Mouse (Mus musculus) E14TG2a.4 (cell line): ENCODE data around the gene Ids.

Experiments
- H3K27me3 ChIP-seq: 2 replicates; pipeline ENCODE4 v1.6.1; 2014; ENCODE audit warnings: low read length, control low read depth; ENCODE audit not compliant: insufficient read depth
- H3K36me3 ChIP-seq: 2 replicates; pipeline ENCODE4 v1.6.1; 2014; ENCODE audit warnings: low read length, control low read depth; ENCODE audit not compliant: insufficient read depth
- H3K4me1 ChIP-seq: replicated peaks from 2 replicates; pipeline ENCODE4 v1.6.1; 2014; ENCODE audit warnings: low read depth, low read length, control low read depth
- H3K4me3 ChIP-seq: replicated peaks from 2 replicates; pipeline ENCODE4 v1.5.1; 2014; ENCODE audit warnings: mild to moderate bottlenecking, low read length
- H3K9me3 ChIP-seq: 2 replicates; pipeline ENCODE4 v1.6.1; 2014; ENCODE audit warnings: low read length, control low read depth
- CTCF ChIP-seq: conservative IDR thresholded peaks from 2 replicates; pipeline ENCODE4 v1.5.1; 2014; ENCODE audit warnings: low read length
- NANOG ChIP-seq: IDR thresholded peaks from 2 replicates; pipeline ENCODE4 v1.6.1; 2014; ENCODE audit warnings: borderline replicate concordance, low read length, mixed read lengths
- POU5F1 ChIP-seq: IDR thresholded peaks from 2 replicates; pipeline ENCODE4 v1.6.1; 2014; ENCODE audit warnings: low read length, borderline replicate concordance

The Ids gene

GRCm38 (mm10) chrX:70363446-70363845 lies 1.4 kb downstream of the Ids start:
- peaks cover 12% of the 10 kb centered on the region; the same call in 1 of the 2 replicates for H3K4me1 ChIP-seq
- H3K4me3 ChIP-seq = no peak overlapping the region
- no peaks in the 10 kb centered on the region for H3K9me3 ChIP-seq
- TF ChIP-seq NANOG (no peak), POU5F1 (no peak), CTCF (no peak)
- H3K36me3 ChIP-seq = no peaks in the 10 kb centered on the region; the same call in 1 of the 2 replicates
- H3K27me3 ChIP-seq = no peaks in the 10 kb centered on the region

GRCm38 (mm10) chrX:70362985-70363384 lies 1.9 kb downstream of the Ids start:
- H3K36me3 ChIP-seq = no peaks in the 10 kb centered on the region; the same call in 1 of the 2 replicates
- TF ChIP-seq CTCF (no peak), NANOG (no peak), POU5F1 (no peak)
- H3K4me1 ChIP-seq = peaks cover 12% of the 10 kb centered on the region; the same call in 1 of the 2 replicates
- H3K4me3 ChIP-seq = no peak overlapping the region
- H3K27me3 ChIP-seq = no peaks in the 10 kb centered on the region
- no peaks in the 10 kb centered on the region for H3K9me3 ChIP-seq

GRCm38 (mm10) chrX:70330202-70330843 lies 34.6 kb downstream of the Ids start:
- Histone ChIP-seq H3K36me3 (no peaks in the 10 kb centered on the region), H3K27me3 (no peaks in the 10 kb centered on the region), H3K4me3 (no peak overlapping the region), H3K9me3 (no peaks in the 10 kb centered on the region), H3K4me1 (peaks cover 18% of the 10 kb centered on the region)
- peak; percentile 49 for TF ChIP-seq CTCF
- no peak for TF ChIP-seq NANOG

- H3K27me3 ChIP-seq = no peaks in the 10 kb centered on the region
- H3K36me3 ChIP-seq = no peaks in the 10 kb centered on the region
- H3K4me1 ChIP-seq = peaks cover 18% of the 10 kb centered on the region
- no peak for TF ChIP-seq NANOG
- no peak for TF ChIP-seq POU5F1
- no peak for TF ChIP-seq CTCF
- no peaks in the 10 kb centered on the region for H3K9me3 ChIP-seq
- no peak overlapping the region for H3K4me3 ChIP-seq
Observed at GRCm38 (mm10) chrX:70328530-70329143, 36.2 kb downstream of the Ids start.

- H3K4me3 ChIP-seq = no peak overlapping the region
- no peaks in the 10 kb centered on the region for H3K36me3 ChIP-seq
- H3K4me1 ChIP-seq = peaks cover 18% of the 10 kb centered on the region
- H3K9me3 ChIP-seq = no peaks in the 10 kb centered on the region
- no peaks in the 10 kb centered on the region for H3K27me3 ChIP-seq
- 0 out of 2 replicates have a peak, but pooled peaks have one; percentile 51 for TF ChIP-seq NANOG
- no peak for TF ChIP-seq POU5F1
- no peak for TF ChIP-seq CTCF
Observed at GRCm38 (mm10) chrX:70327656-70328055, 37.2 kb downstream of the Ids start.

GRCm38 (mm10) chrX:70319254-70319653 lies 45.6 kb downstream of the Ids start:
- Histone ChIP-seq H3K9me3 (no peaks in the 10 kb centered on the region), H3K4me1 (no peaks in the 10 kb centered on the region), H3K4me3 (no peak overlapping the region), H3K36me3 (no peaks in the 10 kb centered on the region), H3K27me3 (no peaks in the 10 kb centered on the region)
- TF ChIP-seq NANOG (no peak), POU5F1 (no peak), CTCF (no peak)

GRCm38 (mm10) chrX:70314949-70315641 lies 49.8 kb downstream of the Ids start:
- Histone ChIP-seq H3K9me3 (no peaks in the 10 kb centered on the region), H3K36me3 (no peaks in the 10 kb centered on the region), H3K4me3 (no peak overlapping the region), H3K4me1 (no peaks in the 10 kb centered on the region), H3K27me3 (no peaks in the 10 kb centered on the region)
- TF ChIP-seq NANOG (no peak), POU5F1 (no peak), CTCF (no peak)
